Mouse (Mus musculus): Measurements from ENCODE around the gene Mapk11.

- TF ChIP-seq EP300 (IDR thresholded peaks at IDR 0.05; ENCODE audit: low read depth), result no peak
- TF ChIP-seq CTCF (IDR thresholded peaks at IDR 0.05; ENCODE audit: low read depth), result no peak
These were observed 8.0 kb downstream of the Mapk11 start for GRCm38 (mm10) chr15:89141443-89141842.

Measured in heart, postnatal 0 days (tissue).